Mouse (Mus musculus): ENCODE results near the gene 4933434E20Rik. TPM values are rescaled to one million over a fixed set of nuclear protein-coding genes. Genes with fewer than 3 reads are reported as not detected.
A peak's percentile ranks its signal among the peaks of the same experiment; 100 is the strongest.

The 4933434E20Rik gene
- total and polyA plus RNA-seq, 2 experiments from 2014 or later: 151 to 183 TPM

DNA sequence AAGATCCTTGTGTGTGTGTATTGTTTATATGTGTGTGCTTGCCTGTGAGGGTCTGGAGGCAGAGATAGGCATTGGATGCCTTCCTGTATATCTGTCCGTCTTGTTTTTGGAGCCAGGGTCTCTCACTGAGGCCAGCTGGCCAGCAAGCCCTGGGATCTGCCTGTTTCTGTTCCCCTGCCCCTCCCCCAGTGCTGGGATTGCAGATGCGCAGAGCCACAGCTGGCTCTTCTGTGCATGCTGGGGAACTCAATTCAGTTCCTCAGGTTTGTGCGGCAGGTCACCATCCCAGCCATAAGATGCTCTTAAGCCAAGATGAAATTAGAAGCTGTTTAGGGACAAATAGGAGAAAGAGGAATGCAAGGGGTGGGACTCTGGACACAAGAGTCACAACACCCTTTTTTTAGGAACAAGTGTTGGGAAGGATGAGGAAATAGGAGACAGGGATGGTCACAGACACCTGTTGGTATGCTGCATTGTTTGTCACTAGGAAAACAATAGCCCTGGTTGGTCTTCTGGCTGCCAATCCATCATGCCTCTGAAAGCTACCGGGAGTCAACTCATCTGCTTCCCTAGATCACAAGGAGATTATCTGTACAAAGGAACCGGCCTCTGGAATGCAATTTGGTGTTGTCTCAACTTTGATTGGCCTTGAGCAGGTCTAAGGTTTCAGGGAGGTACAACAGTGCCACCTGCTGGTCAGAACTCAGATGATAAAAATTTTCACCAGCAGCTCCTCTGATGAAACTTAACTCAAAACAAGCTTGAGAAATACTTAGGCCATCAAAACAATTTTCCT, 25.7 kb downstream of the 4933434E20Rik start:
- WGBS: 21% methylated on average over 5 of the region's 5 CpGs
- H3K9me3 ChIP-seq (replicated peaks; ENCODE audit: control insufficient read depth, low read length): no peaks in the 10 kb centered on the region
- H3K4me3 ChIP-seq (ENCODE audit: low read depth, low read length): no peak overlapping the region
- no peaks in the 10 kb centered on the region for H3K27me3 ChIP-seq (ENCODE audit: control insufficient read depth, insufficient read depth, low read length)
- peaks cover 12% of the 10 kb centered on the region for H3K4me1 ChIP-seq (ENCODE audit: control insufficient read depth, insufficient read depth)
- TF ChIP-seq CTCF (IDR thresholded peaks at IDR 0.05; ENCODE audit: low read depth): peak; percentile 73
- no peak for TF ChIP-seq EP300 (IDR thresholded peaks at IDR 0.05; ENCODE audit: low read depth)
- H3K9ac ChIP-seq (replicated peaks; ENCODE audit: low read depth, low read length): no peak overlapping the region
- no peak for ATAC-seq (ENCODE audit: insufficient read depth, low read depth)
- peak overlapping the region; percentile 41; the same call in 1 of the 2 replicates for H3K4me2 ChIP-seq (ENCODE audit: low read depth, low read length)
- no peaks in the 10 kb centered on the region for H3K36me3 ChIP-seq (replicated peaks; ENCODE audit: control insufficient read depth, insufficient read depth, low read length)
- H3K27ac ChIP-seq (ENCODE audit: low read depth): no peak overlapping the region
- peak; percentile 72 for DNase-seq (ENCODE audit: low spot score)

GRCm38 (mm10) chr3:90078224-90078623, 26.8 kb downstream of the 4933434E20Rik start:
- WGBS: 53% methylated on average over 5 of the region's 5 CpGs
- H3K4me3 ChIP-seq (ENCODE audit: low read depth, low read length): no peak overlapping the region
- H3K9ac ChIP-seq (replicated peaks; ENCODE audit: low read depth, low read length): no peak overlapping the region
- TF ChIP-seq CTCF (IDR thresholded peaks at IDR 0.05; ENCODE audit: low read depth) (no peak), EP300 (IDR thresholded peaks at IDR 0.05; ENCODE audit: low read depth) (no peak)
- no peak overlapping the region for H3K4me2 ChIP-seq (ENCODE audit: low read depth, low read length)
- DNase-seq (ENCODE audit: low spot score) (no peak), ATAC-seq (ENCODE audit: insufficient read depth, low read depth) (no peak)
- peaks cover 23% of the 10 kb centered on the region for H3K4me1 ChIP-seq (ENCODE audit: control insufficient read depth, insufficient read depth)
- no peaks in the 10 kb centered on the region for H3K27me3 ChIP-seq (ENCODE audit: control insufficient read depth, insufficient read depth, low read length)
- no peaks in the 10 kb centered on the region for H3K36me3 ChIP-seq (replicated peaks; ENCODE audit: control insufficient read depth, insufficient read depth, low read length)
- H3K27ac ChIP-seq (ENCODE audit: low read depth): no peak overlapping the region
- no peaks in the 10 kb centered on the region for H3K9me3 ChIP-seq (replicated peaks; ENCODE audit: control insufficient read depth, low read length)

DNA sequence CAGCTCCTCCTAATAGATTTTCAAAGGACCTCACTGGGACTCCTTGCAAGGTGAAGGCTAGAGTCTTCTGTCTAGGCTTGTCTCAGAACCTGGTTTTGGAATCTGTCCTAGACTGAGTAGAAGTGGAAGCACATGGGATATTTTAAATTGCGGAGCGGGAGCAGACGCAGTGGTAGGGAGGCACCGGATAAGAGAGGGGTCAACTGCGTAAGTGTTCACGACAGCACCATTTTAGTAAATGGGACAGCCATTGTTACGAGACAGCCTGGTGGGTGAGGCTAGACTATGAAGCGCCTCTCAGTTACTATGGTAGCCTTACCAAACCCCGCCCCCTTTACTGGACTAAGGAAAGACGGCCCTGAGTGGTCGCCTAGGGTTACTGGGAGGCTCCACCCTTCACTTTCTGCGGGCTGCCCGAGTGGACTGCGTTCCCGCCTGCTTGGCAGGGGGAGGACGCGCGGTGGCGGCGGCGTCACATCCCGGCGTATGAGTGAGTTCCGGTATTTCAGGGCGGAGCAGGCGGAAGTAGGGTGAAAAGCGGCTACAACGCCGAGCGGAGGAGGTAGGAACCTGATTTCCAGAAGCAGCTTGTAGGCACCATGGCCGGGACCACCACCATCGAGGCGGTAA, 27.8 kb downstream of the 4933434E20Rik start:
- peak overlapping the region; percentile 86 for H3K4me3 ChIP-seq (ENCODE audit: low read depth, low read length)
- no peaks in the 10 kb centered on the region for H3K36me3 ChIP-seq (replicated peaks; ENCODE audit: control insufficient read depth, insufficient read depth, low read length)
- peak overlapping the region; percentile 82 for H3K9ac ChIP-seq (replicated peaks; ENCODE audit: low read depth, low read length)
- under 1% methylated on average over 33 of the region's 33 CpGs for WGBS
- peak; percentile 95 for ATAC-seq (ENCODE audit: insufficient read depth, low read depth)
- DNase-seq (ENCODE audit: low spot score): peak; percentile 98
- TF ChIP-seq EP300 (IDR thresholded peaks at IDR 0.05; ENCODE audit: low read depth) (peak; percentile 35; the same call in 1 of the 2 replicates), CTCF (IDR thresholded peaks at IDR 0.05; ENCODE audit: low read depth) (0 out of 2 replicates have a peak, but pooled peaks have one; percentile 1)
- H3K9me3 ChIP-seq (replicated peaks; ENCODE audit: control insufficient read depth, low read length): no peaks in the 10 kb centered on the region
- peak overlapping the region; percentile 73 for H3K4me2 ChIP-seq (ENCODE audit: low read depth, low read length)
- H3K4me1 ChIP-seq (ENCODE audit: control insufficient read depth, insufficient read depth): peaks cover 33% of the 10 kb centered on the region
- no peaks in the 10 kb centered on the region for H3K27me3 ChIP-seq (ENCODE audit: control insufficient read depth, insufficient read depth, low read length)
- peak overlapping the region; percentile 95 for H3K27ac ChIP-seq (ENCODE audit: low read depth)

GRCm38 (mm10) chr3:90079763-90080497, 28.5 kb downstream of the 4933434E20Rik start:
- WGBS: under 1% methylated on average over 50 of the region's 53 CpGs
- H3K36me3 ChIP-seq (replicated peaks; ENCODE audit: control insufficient read depth, insufficient read depth, low read length): no peaks in the 10 kb centered on the region
- H3K27me3 ChIP-seq (ENCODE audit: control insufficient read depth, insufficient read depth, low read length): no peaks in the 10 kb centered on the region
- ATAC-seq (ENCODE audit: insufficient read depth, low read depth): peak; percentile 51
- H3K4me2 ChIP-seq (ENCODE audit: low read depth, low read length): peak overlapping the region; percentile 73
- peaks cover 40% of the 10 kb centered on the region for H3K4me1 ChIP-seq (ENCODE audit: control insufficient read depth, insufficient read depth)
- H3K9me3 ChIP-seq (replicated peaks; ENCODE audit: control insufficient read depth, low read length): no peaks in the 10 kb centered on the region
- TF ChIP-seq CTCF (IDR thresholded peaks at IDR 0.05; ENCODE audit: low read depth) (no peak), EP300 (IDR thresholded peaks at IDR 0.05; ENCODE audit: low read depth) (no peak; the same call in 1 of the 2 replicates)
- peak overlapping the region; percentile 95 for H3K27ac ChIP-seq (ENCODE audit: low read depth)
- H3K4me3 ChIP-seq (ENCODE audit: low read depth, low read length): peak overlapping the region; percentile 86
- H3K9ac ChIP-seq (replicated peaks; ENCODE audit: low read depth, low read length): peak overlapping the region; percentile 82
- peak; percentile 79 for DNase-seq (ENCODE audit: low spot score)

GRCm38 (mm10) chr3:90080498-90080863, 29.0 kb downstream of the 4933434E20Rik start:
- Histone ChIP-seq H3K4me1 (ENCODE audit: control insufficient read depth, insufficient read depth) (peaks cover 44% of the 10 kb centered on the region), H3K27ac (ENCODE audit: low read depth) (peak overlapping the region; percentile 95), H3K9ac (replicated peaks; ENCODE audit: low read depth, low read length) (peak overlapping the region; percentile 82), H3K4me2 (ENCODE audit: low read depth, low read length) (peak overlapping the region; percentile 73), H3K27me3 (ENCODE audit: control insufficient read depth, insufficient read depth, low read length) (no peaks in the 10 kb centered on the region), H3K9me3 (replicated peaks; ENCODE audit: control insufficient read depth, low read length) (no peaks in the 10 kb centered on the region), H3K4me3 (ENCODE audit: low read depth, low read length) (peak overlapping the region; percentile 86), H3K36me3 (replicated peaks; ENCODE audit: control insufficient read depth, insufficient read depth, low read length) (no peaks in the 10 kb centered on the region)
- WGBS: 0% methylated on average over 6 of the region's 6 CpGs
- no peak for DNase-seq (ENCODE audit: low spot score)
- ATAC-seq (ENCODE audit: insufficient read depth, low read depth): no peak
- TF ChIP-seq CTCF (IDR thresholded peaks at IDR 0.05; ENCODE audit: low read depth): no peak
- no peak for TF ChIP-seq EP300 (IDR thresholded peaks at IDR 0.05; ENCODE audit: low read depth)

All from heart, postnatal 0 days (tissue).